Mouse (Mus musculus): ENCODE data around the gene Slc39a8. TPM values are rescaled to one million over a fixed set of nuclear protein-coding genes. Genes with fewer than 3 reads are reported as not detected.

Slc39a8 gene
- polyA plus RNA-seq, 1 experiment from 2014 or later: 45.1 TPM

DNA sequence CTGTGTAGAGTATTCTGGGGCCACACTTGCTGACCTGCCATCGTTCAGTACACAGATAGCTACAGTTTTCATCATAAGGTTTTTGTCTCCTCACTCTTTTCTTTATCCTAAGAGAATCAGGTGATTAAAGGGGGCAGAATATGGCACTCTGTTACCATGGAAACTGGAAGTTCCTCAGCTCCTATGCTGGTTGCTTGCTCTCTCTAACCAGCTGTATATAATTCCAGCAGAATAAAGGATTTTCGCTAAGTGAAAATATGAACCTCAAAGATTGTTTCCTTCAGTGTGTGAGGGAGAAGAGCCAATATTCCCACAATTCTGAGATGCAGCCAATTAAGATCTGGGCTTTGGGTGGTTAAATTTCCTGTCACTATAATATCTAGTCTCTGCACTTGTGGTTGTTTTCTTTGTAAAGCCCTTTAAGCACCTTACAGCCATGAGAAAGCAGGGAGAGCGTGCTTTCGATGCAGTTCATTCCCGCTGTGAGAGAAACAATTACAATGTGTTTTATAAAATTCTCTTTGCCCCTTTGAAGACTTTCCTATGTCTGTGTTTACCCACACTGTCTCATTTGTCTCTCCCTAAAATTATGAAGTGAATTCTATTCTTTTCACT, 93.6 kb downstream of the Slc39a8 start:
- Histone ChIP-seq H3K9me3 (replicated peaks) (no peaks in the 10 kb centered on the region), H3K4me2 (no peak overlapping the region), H3K4me3 (replicated peaks) (no peak overlapping the region), H3K36me3 (replicated peaks) (no peaks in the 10 kb centered on the region), H3K27ac (replicated peaks) (no peak overlapping the region), H3K4me1 (replicated peaks) (no peaks in the 10 kb centered on the region), H3K9ac (no peak overlapping the region), H3K27me3 (no peaks in the 10 kb centered on the region)
- ATAC-seq (ENCODE audit: insufficient read depth): no peak
- WGBS (ENCODE audit: insufficient replicate concordance): 65% methylated on average over 5 of the region's 5 CpGs

DNA sequence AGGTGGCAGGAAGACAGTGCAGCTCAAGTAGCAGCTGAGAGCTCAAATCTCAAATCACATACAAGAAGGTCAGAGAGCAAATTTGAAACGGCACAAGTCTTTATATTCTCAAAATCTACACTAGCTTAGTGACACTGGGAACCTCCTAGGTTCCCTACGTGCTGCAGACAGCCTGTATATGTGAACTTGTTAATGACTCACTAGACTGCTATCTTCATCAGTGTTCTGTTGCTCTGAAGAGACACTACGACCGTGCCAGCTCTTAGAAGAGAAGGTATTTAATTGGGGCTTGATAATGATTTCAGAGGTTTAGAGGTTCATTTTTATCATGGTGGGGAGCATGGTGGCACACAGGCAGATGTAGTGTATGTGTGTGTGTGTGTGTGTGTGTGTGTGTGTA, 94.2 kb downstream of the Slc39a8 start:
- Histone ChIP-seq H3K9ac (no peak overlapping the region), H3K27me3 (no peaks in the 10 kb centered on the region), H3K36me3 (replicated peaks) (no peaks in the 10 kb centered on the region), H3K4me3 (replicated peaks) (no peak overlapping the region), H3K4me2 (no peak overlapping the region), H3K27ac (replicated peaks) (no peak overlapping the region), H3K4me1 (replicated peaks) (no peaks in the 10 kb centered on the region), H3K9me3 (replicated peaks) (no peaks in the 10 kb centered on the region)
- 64% methylated on average over 4 of the region's 4 CpGs for WGBS (ENCODE audit: insufficient replicate concordance)
- no peak for ATAC-seq (ENCODE audit: insufficient read depth)

DNA sequence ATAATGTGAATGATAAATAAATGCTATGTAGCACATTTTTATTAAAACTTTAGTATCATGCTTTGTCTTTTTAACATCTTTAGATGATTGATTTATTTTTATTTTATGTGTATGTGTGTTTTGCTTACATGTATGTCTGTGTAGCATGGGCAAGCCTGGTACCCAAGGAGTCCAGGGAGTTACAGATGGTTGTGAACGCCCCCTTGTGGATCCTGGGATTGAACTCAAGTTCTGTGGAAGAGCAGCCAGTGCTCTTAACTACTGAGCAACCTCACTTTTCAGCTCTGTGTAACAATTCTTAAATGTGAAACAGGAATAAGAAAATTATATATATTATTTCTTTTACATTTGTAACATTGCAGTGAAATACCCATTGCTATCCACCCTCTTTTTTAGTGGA, 101.7 kb downstream of the Slc39a8 start:
- H3K27ac ChIP-seq (replicated peaks): no peak overlapping the region
- H3K36me3 ChIP-seq (replicated peaks): no peaks in the 10 kb centered on the region
- no peaks in the 10 kb centered on the region for H3K9me3 ChIP-seq (replicated peaks)
- no peak overlapping the region for H3K4me3 ChIP-seq (replicated peaks)
- H3K4me2 ChIP-seq: no peak overlapping the region
- no peaks in the 10 kb centered on the region for H3K4me1 ChIP-seq (replicated peaks)
- H3K9ac ChIP-seq: no peak overlapping the region
- ATAC-seq (ENCODE audit: insufficient read depth): no peak
- no peaks in the 10 kb centered on the region for H3K27me3 ChIP-seq
- WGBS (ENCODE audit: insufficient replicate concordance): 28% methylated on average over 1 of the region's 1 CpGs

DNA sequence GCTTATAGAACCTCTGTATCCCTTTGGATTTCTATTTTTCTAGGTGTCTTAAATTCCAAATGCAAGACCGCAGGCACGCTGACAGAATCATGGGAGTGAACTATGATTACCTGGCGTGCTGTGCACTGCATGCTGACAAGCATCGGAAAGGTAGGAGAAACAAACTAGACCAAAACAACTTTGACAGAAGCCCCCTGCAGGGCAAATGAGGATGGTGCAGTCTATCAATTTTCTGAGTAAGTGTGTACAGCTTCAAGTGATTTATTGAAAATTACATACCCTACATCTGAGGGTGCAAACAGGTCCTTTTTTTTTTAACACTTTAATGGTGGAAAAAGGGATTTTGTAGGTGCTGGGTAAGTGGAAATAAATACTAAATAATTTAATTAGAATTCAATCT, 103.1 kb downstream of the Slc39a8 start:
- H3K36me3 ChIP-seq (replicated peaks): no peaks in the 10 kb centered on the region
- 73% methylated on average over 4 of the region's 4 CpGs for WGBS (ENCODE audit: insufficient replicate concordance)
- no peak overlapping the region for H3K9ac ChIP-seq
- H3K27ac ChIP-seq (replicated peaks): no peak overlapping the region
- no peaks in the 10 kb centered on the region for H3K4me1 ChIP-seq (replicated peaks)
- H3K4me3 ChIP-seq (replicated peaks): no peak overlapping the region
- no peaks in the 10 kb centered on the region for H3K9me3 ChIP-seq (replicated peaks)
- no peaks in the 10 kb centered on the region for H3K27me3 ChIP-seq
- no peak for ATAC-seq (ENCODE audit: insufficient read depth)
- H3K4me2 ChIP-seq: no peak overlapping the region

DNA sequence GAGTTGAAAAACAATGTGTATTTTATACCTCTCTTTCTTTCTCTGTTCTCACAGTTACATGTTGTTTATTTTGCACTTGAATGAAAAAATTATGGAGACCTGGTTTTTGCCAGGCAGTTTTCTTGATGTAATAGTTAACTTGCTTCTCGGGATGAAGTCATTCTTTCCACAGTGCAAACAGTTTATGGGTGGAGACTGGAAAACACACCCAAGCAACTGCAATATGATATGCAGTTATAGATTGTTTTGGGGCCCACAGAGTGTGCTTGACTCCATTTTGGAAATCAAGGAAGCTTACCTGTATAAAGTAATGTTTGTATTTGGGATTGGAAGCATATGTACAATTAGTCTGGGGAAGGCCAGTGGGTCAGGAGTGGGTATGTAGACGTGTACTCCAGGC, 112.4 kb downstream of the Slc39a8 start:
- H3K4me3 ChIP-seq (replicated peaks): no peak overlapping the region
- 58% methylated on average over 2 of the region's 2 CpGs for WGBS (ENCODE audit: insufficient replicate concordance)

More for the DNA sequence above, 112.4 kb downstream of the Slc39a8 start:
- Histone ChIP-seq H3K36me3 (replicated peaks) (no peaks in the 10 kb centered on the region), H3K4me1 (replicated peaks) (no peaks in the 10 kb centered on the region), H3K9me3 (replicated peaks) (no peaks in the 10 kb centered on the region), H3K27ac (replicated peaks) (no peak overlapping the region), H3K27me3 (no peaks in the 10 kb centered on the region), H3K9ac (no peak overlapping the region), H3K4me2 (no peak overlapping the region)
- no peak for ATAC-seq (ENCODE audit: insufficient read depth)

Other genes starting within 250 kb of the Slc39a8 start
- gene Nfkb1, start 133.7 kb upstream of the Slc39a8 start, polyA plus RNA-seq (2015; fragmentation: Nextera tagmentation; extraction: Ambion mirVana): 12.0 and 13.2 TPM in 2 replicates